Mouse (Mus musculus) embryonic facial prominence, embryonic 12.5 days (tissue): ENCODE measurements around the gene Casc4. TPM values are rescaled to one million over a fixed set of nuclear protein-coding genes. Genes with fewer than 3 reads are reported as not detected.
"Not testable (repeated sequence)": the region's sequence is repeated elsewhere in the genome, so short reads cannot be mapped to it uniquely, and the experiment has no call there.

Experiments used
- ATAC-seq: fragments of 200-750 bp; cut with Nextera tagmentation; 2 replicates; pipeline ENCODE4 v1.8.0; 2017; ENCODE audit not compliant: insufficient number of reproducible peaks, insufficient read depth, low FRiP score, low TSS enrichment
- H3K27ac ChIP-seq: fragments of 300-500 bp; sonication (generic); 2 replicates; pipeline ENCODE4 v1.5.1; 2016; ENCODE audit warnings: mild to moderate bottlenecking
- H3K27me3 ChIP-seq: fragments of 300-500 bp; sonication (generic); 2 replicates; pipeline ENCODE4 v1.6.1; 2016; ENCODE audit warnings: mild to moderate bottlenecking, moderate library complexity
- H3K36me3 ChIP-seq: fragments of 300-500 bp; sonication (generic); 2 replicates; pipeline ENCODE4 v1.6.1; 2016; ENCODE audit warnings: mild to moderate bottlenecking
- H3K4me1 ChIP-seq: fragments of 300-500 bp; sonication (generic); 2 replicates; pipeline ENCODE4 v1.6.1; 2016
- H3K4me2 ChIP-seq: fragments of 300-500 bp; sonication (generic); replicated peaks from 2 replicates; pipeline ENCODE4 v1.6.1; 2016; ENCODE audit warnings: mild to moderate bottlenecking, moderate library complexity
- H3K4me3 ChIP-seq: fragments of 300-500 bp; sonication (generic); 2 replicates; pipeline ENCODE4 v1.5.1; 2016; ENCODE audit warnings: mild to moderate bottlenecking
- H3K9ac ChIP-seq: fragments of 300-500 bp; sonication (generic); 2 replicates; pipeline ENCODE4 v1.6.1; 2016; ENCODE audit warnings: mild to moderate bottlenecking, moderate library complexity
- H3K9me3 ChIP-seq: fragments of 300-500 bp; sonication (generic); 2 replicates; pipeline ENCODE4 v1.6.1; 2016; ENCODE audit warnings: mild to moderate bottlenecking, moderate library complexity
- WGBS: fragments of 180-500 bp; shearing (Covaris S2); methylation state at CpG from one replicate; pipeline ENCODE4 v1.1.7; 2016; 5-methylcytosine and 5-hydroxymethylcytosine counted together
- polyA plus RNA-seq: library from polyadenylated mRNA; unstranded; fragments of >200 nt; fragmentation: Nextera tagmentation; extraction: Ambion mirVana; gene quantifications from 2 replicates; pipeline ENCODE4 v1.2.1, GENCODE M21; 2016

Casc4 gene
- polyA plus RNA-seq, 1 experiment from 2014 or later, result 25.0 TPM

- H3K27me3 ChIP-seq, result no peaks in the 10 kb centered on the region
- peaks cover 11% of the 10 kb centered on the region for H3K36me3 ChIP-seq
- WGBS, result 90% methylated on average over 5 of the region's 5 CpGs
- no peaks in the 10 kb centered on the region for H3K4me1 ChIP-seq
- no peak overlapping the region for H3K27ac ChIP-seq
- no peak overlapping the region for H3K4me3 ChIP-seq
- no peak for ATAC-seq
- H3K9ac ChIP-seq, result no peak overlapping the region
- H3K9me3 ChIP-seq, result no peaks in the 10 kb centered on the region
- H3K4me2 ChIP-seq, result no peak overlapping the region
Measured at GRCm38 (mm10) chr2:121916047-121916970, 49.5 kb downstream of the Casc4 start.

- ATAC-seq, H3K4me3 ChIP-seq, H3K4me2 ChIP-seq, H3K9me3 ChIP-seq, H3K4me1 ChIP-seq, H3K9ac ChIP-seq, H3K27ac ChIP-seq, H3K27me3 ChIP-seq: not testable (repeated sequence)
- WGBS, result 74% methylated on average over 2 of the region's 2 CpGs
- H3K36me3 ChIP-seq, result peaks cover 13% of the 10 kb centered on the region
Measured at GRCm38 (mm10) chr2:121937624-121938023, 70.9 kb downstream of the Casc4 start.

- Histone ChIP-seq H3K36me3 (no peaks in the 10 kb centered on the region), H3K4me2 (no peak overlapping the region), H3K4me3 (no peak overlapping the region), H3K4me1 (no peaks in the 10 kb centered on the region), H3K27ac (no peak overlapping the region), H3K27me3 (no peaks in the 10 kb centered on the region), H3K9me3 (no peaks in the 10 kb centered on the region), H3K9ac (no peak overlapping the region)
- no peak for ATAC-seq
- WGBS, result 79% methylated on average over 3 of the region's 3 CpGs
Measured at GRCm38 (mm10) chr2:121943364-121943763, 76.6 kb downstream of the Casc4 start.

GRCm38 (mm10) chr2:121954971-121955656, 88.3 kb downstream of the Casc4 start:
- H3K4me3 ChIP-seq, result peak overlapping the region; percentile 95
- WGBS, result 16% methylated on average over 10 of the region's 10 CpGs

GRCm38 (mm10) chr2:121955765-121956223, 89.0 kb downstream of the Casc4 start, which contains the start of the genes Ctdspl2 and Mageb3:
Gene Ctdspl2 (plus strand): TSS chr2:121956001.
Gene Mageb3 (minus strand): TSS chr2:121956092.
- under 1% methylated on average over 47 of the region's 48 CpGs for WGBS
- Histone ChIP-seq H3K9ac (peak within 1 kb of the TSS; percentile 92), H3K4me1 (peaks cover 10% of the 10 kb centered on the region; the same call in 1 of the 2 replicates), H3K36me3 (no peaks in the 10 kb centered on the region; the same call in 1 of the 2 replicates), H3K27ac (peak within 1 kb of the TSS; percentile 97), H3K9me3 (no peaks in the 10 kb centered on the region), H3K4me3 (peak within 1 kb of the TSS; percentile 95), H3K4me2 (peak within 1 kb of the TSS; percentile 76), H3K27me3 (no peaks in the 10 kb centered on the region)
- ATAC-seq, result peak; percentile 96

More at GRCm38 (mm10) chr2:121954971-121955656, 88.3 kb downstream of the Casc4 start:
- no peaks in the 10 kb centered on the region for H3K36me3 ChIP-seq
- no peaks in the 10 kb centered on the region for H3K27me3 ChIP-seq
- H3K9ac ChIP-seq, result peak overlapping the region; percentile 92
- H3K4me1 ChIP-seq, result peaks cover 10% of the 10 kb centered on the region; the same call in 1 of the 2 replicates
- H3K9me3 ChIP-seq, result no peaks in the 10 kb centered on the region
- ATAC-seq, result no peak
- H3K4me2 ChIP-seq, result peak overlapping the region; percentile 76
- peak overlapping the region; percentile 97 for H3K27ac ChIP-seq

- H3K9ac ChIP-seq, result peak overlapping the region; percentile 92
- ATAC-seq, result peak; percentile 90
- H3K4me1 ChIP-seq, result peaks cover 10% of the 10 kb centered on the region; the same call in 1 of the 2 replicates
- no peaks in the 10 kb centered on the region for H3K27me3 ChIP-seq
- no peaks in the 10 kb centered on the region; the same call in 1 of the 2 replicates for H3K36me3 ChIP-seq
- no peaks in the 10 kb centered on the region for H3K9me3 ChIP-seq
- peak overlapping the region; percentile 97 for H3K27ac ChIP-seq
- peak overlapping the region; percentile 95 for H3K4me3 ChIP-seq
- H3K4me2 ChIP-seq, result peak overlapping the region; percentile 76
- WGBS, result under 1% methylated on average over 47 of the region's 47 CpGs
Measured at GRCm38 (mm10) chr2:121956224-121957018, 89.7 kb downstream of the Casc4 start.

GRCm38 (mm10) chr2:121957216-121957792, 90.5 kb downstream of the Casc4 start:
- Histone ChIP-seq H3K4me2 (peak overlapping the region; percentile 76), H3K9ac (peak overlapping the region; percentile 92), H3K4me3 (peak overlapping the region; percentile 95), H3K27me3 (no peaks in the 10 kb centered on the region), H3K9me3 (no peaks in the 10 kb centered on the region), H3K4me1 (peaks cover 10% of the 10 kb centered on the region; the same call in 1 of the 2 replicates), H3K27ac (peak overlapping the region; percentile 97; the same call in 1 of the 2 replicates), H3K36me3 (peaks cover 5% of the 10 kb centered on the region)
- 9% methylated on average over 8 of the region's 8 CpGs for WGBS
- ATAC-seq, result no peak

Other genes with a start within 250 kb of the Casc4 start
- gene Frmd5, start 59.9 kb upstream of the Casc4 start, polyA plus RNA-seq, result 3.8 and 4.0 TPM in 2 replicates
- 72.1 and 78.6 TPM in 2 replicates for gene Ctdspl2, start 89.0 kb downstream of the Casc4 start, polyA plus RNA-seq
- gene Mageb3, start 89.1 kb downstream of the Casc4 start, polyA plus RNA-seq, result 0.19 and 0.40 TPM in 2 replicates
- gene Eif3j1, start 161.6 kb downstream of the Casc4 start, polyA plus RNA-seq, result 13.5 and 14.3 TPM in 2 replicates